Mouse (Mus musculus): ENCODE results near the gene Fcrlb.

GRCm38 (mm10) chr1:170953192-170953591, 40.5 kb upstream of the Fcrlb start:
- TF ChIP-seq CTCF (IDR thresholded peaks at IDR 0.05; ENCODE audit: control insufficient read depth, insufficient read depth, insufficient read length) (no peak), CEBPB (IDR thresholded peaks at IDR 0.05; ENCODE audit: low read depth) (no peak), USF1 (IDR thresholded peaks at IDR 0.05; ENCODE audit: low read depth) (no peak), MYOD1 (IDR thresholded peaks at IDR 0.05; ENCODE audit: control insufficient read depth, insufficient read length, low read depth) (no peak), MAX (IDR thresholded peaks at IDR 0.05) (no peak), MYOG (IDR thresholded peaks at IDR 0.05; ENCODE audit: control insufficient read depth, extremely low read depth, insufficient read length) (no peak), FOSL1 (IDR thresholded peaks at IDR 0.05; ENCODE audit: insufficient read depth, low read length, poor library complexity, severe bottlenecking) (no peak)

All from C2C12 (cell line).